Mouse (Mus musculus) kidney, postnatal 4 days (tissue): ENCODE data around the gene Slco3a1.
A peak's percentile ranks its signal among the peaks of the same experiment; 100 is the strongest.

ENCODE experiments used
- DNase-seq, 2 experiments: peaks; one replicate each; pipeline ENCODE4 v3.0.0; 2021; ENCODE audit warnings: mixed read lengths in 2 of 2

Gene Slco3a1

DNA sequence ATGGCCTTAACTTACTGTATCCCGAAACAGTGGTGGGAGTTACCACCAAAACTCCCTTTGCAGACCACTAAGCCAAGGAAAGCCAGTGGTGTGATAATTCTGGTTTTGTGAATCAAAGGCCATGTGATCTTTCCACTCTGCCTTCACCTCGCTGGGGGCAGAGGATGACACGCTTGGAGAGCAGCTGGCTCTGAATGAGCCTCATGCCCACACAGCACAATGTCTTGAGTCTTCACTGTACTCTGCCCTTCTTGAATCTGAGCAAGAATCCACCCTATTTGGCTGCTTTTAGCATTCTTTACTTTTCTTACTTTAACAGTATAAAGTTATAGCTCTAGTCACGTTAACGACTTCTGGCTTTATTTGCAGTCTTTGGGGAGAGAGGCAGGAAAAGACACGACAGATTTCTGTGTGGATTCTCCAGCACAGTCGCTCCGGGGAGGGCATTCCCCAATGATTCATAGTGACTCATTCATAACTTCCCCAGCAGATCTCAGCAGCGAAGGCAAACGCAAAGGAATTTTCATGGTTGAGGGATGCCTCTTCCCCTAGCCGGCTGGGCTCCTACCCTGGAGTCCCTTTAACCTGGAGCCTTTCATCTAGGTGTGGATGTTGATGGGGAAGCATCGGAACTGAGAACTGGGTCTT is 178.1 kb downstream of the Slco3a1 start:
- peak; percentile 49 to 58 for DNase-seq

DNA sequence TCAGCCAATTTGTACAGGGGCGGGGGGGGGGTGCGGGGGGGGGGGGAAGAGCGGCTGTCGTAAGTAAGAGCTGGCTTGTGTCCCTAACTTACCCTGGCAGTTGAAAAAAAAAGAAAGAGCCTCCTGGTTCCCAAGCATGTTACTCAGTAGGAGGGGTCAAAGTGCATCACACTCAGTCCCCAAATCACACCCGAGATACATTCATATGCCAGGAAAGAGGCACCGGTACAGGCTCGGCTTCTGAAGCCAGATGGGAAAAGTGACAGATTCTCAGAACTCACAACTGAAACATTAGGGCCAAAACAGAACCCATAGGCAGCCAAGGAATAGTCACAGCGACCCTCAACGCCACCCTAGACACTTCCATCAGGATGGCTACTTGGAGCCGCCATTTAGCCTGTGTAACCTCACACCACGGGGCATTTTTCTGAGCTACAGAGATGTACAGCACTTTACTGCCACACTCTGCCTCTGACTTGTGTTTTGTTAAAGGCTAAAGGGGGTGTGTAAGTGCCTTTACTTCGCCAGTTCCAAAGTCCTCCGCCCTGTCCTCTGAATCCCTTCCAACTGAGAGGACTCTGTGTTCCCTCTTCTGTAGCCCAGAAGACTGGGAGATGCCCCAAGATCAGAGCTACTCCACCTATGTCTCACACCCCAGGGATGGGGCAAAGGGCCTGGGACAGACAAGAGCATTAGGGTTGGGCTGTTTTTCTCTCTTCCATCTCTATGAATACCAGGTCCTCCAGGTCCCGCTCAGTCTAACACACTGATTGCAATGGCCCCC is 179.2 kb downstream of the Slco3a1 start:
- DNase-seq, result no peak

DNA sequence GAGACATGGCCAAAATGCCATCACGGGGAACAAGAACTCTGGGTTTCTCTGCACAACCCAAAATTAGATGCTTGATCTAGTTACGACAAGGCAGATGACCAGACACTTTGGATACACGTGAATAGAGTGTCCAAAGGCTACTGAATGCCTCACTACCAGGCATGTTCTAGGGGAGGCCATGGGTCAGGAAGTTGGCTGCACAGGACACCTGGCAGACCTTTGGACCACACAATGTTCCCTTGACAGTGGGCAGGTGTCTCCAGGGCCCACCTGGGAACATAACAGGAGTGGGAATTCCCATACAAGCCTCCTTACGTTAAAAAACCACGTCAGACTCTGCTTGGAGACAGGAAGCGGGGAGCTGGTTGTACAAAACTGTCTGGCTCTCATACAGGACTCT is 181.5 kb downstream of the Slco3a1 start:
- DNase-seq, result no peak

DNA sequence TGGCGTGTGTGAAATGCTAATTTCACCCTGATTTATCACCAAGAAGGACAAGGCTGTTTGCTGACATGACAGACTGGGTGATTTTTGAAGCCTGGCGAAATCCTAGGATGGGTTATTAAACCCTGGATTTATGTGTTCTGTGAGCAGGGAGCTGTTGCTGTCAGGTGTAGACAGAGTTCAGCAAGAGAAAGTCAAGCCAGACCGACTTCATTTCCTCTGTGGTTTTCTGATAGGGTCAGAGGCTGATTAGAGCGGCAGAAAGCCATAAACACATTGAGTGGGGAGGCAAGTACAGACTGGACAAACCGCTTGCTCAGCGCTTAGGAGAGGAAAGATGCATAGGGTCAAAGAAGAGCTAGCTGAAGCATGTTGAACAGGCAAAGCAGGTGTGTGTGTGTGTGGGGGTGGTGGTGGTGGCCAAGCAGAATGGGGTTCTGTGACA is 182.4 kb downstream of the Slco3a1 start:
- DNase-seq, result peak; percentile 30 to 49

DNA sequence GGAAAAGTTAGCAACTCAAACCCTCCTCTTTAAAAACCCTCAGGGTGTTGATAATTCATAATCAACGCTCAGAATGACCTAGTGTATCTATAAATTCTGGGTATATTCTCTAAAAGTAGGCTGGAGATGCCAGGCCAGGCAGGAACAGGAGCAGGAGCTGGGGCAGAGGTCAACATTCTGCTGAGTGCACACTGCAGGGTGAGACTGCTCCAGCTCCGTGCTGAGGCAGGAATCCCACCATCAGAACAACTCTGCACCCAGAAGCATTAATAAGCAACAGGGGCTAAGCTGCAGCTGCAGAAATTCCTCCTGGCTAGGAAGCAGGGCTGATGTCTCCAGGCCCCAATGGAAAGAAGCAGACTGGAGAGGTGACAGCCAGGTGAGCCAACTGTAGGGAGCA is 182.9 kb downstream of the Slco3a1 start:
- DNase-seq, result no peak

DNA sequence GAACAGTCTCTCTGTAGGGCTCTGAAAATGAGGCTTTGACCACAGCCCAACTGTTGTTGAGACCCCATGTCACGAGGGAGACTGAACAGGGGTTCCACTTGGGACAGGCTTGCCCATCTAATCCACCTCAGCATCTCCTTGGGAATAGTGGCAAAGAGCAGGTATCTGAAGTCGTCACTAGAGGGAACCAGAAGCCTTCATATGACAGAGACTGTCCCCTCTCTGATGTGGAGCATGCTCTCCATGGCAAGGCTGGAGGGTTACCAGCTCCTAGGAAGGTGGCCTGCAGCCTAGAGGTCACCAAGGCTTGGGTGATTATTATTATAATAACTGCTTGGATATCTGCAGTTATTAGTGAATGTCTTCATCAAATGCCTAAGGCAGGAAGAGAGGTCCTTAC is 183.4 kb downstream of the Slco3a1 start:
- DNase-seq, result peak; percentile 33 to 50

DNA sequence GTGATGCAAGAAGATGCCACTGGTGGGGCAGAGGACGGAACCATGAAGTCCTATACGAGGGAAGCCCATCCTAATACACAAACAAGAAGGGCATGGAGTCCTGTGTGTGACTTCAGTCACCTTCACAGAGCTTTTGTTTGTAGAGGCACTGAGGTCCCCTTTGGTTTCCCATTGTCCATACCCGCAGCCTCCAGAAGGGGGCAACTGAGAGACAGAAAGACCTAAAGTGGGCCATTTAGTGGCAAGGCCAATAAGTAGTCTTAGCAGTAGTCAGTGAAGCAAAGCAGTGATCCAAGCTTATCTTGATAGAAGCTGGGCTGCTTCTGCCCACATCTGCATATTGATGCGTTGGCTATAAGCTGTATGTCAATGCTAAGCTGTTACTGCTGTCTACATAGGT is 184.9 kb downstream of the Slco3a1 start:
- peak; percentile 72 to 75 for DNase-seq

DNA sequence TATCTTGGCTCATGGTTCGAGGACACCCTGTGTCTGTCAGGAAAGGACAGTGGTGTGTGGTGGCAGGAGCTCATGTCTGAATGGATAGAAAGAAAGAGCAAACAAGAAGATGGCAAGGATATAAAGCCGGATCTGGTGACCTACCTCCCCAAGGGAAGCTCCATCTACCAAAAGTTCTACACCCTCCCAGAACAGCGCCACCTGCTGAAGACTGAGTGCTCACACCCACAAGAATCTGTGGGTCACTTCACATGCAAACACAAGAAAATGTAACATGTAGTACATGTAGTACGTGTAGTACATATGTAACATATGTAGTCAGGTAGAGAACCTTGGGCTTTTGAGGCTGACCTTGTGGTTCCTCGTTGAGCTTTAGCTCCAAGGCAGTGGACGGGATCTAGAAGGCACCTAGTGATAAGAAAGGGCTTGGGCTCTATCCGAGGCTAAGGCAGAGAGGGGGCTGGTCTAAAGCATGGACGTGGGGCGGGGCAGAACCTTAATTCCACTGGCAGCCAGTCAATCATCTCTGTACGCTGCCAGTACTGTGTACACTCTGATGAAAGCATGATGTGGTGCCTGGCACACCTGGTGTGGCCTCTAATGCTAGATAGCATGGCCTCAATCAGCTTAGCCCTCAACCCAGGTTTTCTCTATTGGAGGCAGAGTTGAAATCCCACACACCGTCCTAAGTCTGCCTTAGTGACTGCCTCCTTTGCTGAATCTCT is 186.2 kb downstream of the Slco3a1 start:
- DNase-seq, result no peak

DNA sequence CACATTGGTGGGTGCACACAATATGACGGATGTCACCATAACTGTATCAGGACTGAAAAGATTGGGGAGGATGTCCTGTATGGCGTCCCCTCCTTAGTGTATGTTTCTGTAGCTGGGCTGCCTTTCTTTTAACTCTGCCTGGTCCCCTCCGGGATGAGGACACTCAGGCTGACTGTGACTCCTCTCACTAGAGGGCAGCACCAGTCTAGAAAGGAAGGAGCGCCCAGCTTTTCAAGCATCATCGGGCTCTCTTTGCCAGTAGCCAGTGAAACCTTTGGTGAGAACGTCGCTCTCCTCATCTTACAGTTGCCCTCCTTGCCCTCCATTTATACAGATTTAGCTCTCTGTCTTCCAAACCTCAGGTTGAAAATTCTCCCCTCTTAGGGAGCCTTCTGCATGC is 187.2 kb downstream of the Slco3a1 start:
- DNase-seq, result peak; percentile 70 to 78

DNA sequence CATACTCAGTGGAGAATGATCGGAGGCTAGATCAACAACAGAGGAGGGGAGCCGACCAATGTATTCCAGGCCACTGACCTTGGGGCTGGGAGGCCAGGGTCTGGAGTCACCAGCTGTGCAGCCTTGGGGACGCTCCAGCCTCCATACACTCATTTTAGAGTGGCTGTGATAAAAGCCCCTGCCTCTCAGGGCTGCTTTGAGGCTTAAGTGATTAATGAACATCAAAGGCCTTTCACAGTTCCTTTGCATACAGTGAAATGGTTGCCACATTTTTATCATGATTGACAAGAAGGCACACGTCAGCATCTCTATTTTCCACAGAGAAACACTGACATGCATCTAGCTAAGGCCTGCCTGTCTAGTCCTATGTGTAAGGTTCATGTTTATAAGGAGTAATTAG is 189.0 kb downstream of the Slco3a1 start:
- no peak for DNase-seq

DNA sequence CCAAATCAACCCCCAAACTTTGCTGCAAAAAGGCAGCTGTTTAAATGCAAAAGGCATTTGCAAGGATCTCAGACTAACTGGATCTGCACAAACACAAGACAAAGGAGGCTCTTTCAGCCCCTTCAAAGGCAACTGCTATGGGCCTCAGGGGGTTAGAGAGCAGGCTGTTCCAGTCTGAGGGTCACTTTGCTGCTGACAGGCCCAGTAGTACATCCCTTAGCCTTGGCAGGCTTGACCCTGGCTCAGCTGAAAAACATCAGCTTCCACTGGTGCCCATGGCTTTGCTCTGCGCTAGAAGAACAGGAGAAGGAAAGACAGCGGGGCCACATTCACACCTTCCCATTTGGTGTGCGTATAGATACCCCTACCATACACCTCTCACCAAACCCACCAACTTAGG is 189.6 kb downstream of the Slco3a1 start:
- no peak for DNase-seq

DNA sequence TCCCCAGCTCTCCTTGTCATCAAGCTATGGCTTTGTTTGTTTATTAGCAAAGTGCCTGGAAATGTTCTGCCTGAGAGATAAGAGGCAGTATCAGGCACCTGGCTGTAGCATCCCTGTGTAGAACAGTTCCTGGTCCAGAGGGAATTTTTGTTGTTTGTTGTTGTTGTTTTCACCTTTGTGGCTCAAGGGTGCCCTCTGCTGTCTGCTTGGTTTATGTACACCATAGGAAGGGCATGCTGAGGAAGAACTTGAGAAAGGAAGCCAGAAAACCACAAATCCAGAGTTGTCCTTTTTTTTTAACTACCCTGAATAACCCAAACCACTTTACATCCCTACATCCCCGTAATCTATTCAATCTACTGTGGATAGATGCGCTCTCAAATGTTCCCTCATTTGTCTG is 191.1 kb downstream of the Slco3a1 start:
- peak in 1 of 2 experiments; percentile 40 for DNase-seq

DNA sequence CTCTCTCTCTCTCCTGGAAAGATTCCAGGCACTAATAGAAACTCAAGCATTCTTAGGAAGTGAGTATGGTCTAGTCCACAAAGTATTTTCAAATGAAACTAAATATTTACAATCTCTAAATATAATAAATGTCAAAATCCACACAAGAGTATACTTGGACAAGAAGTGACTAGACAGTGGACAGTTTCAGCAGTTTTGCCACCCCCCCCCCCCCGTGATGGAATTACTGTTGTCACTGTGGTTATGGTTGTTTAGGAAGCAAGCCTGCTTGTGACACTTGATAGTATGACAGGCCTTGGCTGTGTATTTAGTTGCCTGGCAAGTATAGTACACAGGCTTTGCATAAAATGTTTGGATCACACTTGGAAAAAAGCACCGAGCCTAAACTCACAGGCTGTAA is 192.9 kb downstream of the Slco3a1 start:
- no peak for DNase-seq

DNA sequence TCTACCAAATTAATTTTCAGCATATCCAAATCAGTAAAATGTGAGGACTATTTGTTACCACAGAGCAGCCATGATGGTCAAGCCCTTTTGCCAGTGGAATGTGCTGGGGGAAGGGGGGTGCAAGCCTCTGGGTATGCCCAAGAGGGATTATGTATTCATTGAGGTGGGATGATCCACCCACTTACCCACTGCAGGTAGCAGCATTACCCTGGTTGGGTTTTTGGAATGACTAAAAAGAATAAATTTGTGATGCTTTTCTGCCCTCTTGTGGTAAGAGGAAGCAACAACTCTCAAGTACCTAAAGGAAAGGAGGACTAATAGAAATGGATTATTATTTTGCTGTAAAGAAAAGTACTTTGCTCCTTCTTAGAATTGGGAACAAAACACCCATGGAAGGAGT is 197.6 kb downstream of the Slco3a1 start:
- no peak for DNase-seq

DNA sequence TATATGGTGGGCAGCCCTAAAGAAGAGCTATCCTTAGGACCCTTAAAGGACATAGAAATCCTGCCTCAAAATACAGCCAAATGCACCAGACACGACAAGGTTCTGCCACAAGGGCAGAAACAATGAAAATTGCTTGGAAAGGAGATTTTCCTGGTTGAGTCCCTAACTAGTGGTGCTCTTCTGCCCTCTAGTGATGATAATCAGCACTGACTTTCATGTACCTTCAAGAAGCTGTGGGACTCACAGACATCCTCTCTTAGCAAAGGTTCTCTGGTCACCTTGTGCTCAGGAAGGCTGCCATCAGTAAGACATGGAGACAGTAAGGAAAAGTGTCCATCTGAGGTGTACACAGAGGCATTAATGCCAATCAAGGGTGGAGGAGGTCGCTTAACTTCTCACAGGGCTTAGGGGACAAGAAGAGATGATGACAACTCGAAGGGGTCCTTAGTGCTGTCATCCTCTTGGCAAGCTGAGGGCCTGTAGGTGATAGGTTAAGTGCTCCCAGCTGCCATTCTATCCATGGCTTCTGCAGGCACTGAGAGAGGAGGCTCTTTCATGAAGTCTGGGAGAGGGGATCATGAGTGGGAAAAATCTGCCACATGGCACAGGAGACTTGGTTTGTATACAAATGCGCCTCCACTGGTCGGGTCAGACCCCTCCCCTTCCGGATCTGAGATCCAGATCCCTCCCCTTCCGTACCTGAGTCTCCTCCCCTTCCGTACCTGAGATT is 199.9 kb downstream of the Slco3a1 start:
- peak; percentile 29 to 43 for DNase-seq

DNA sequence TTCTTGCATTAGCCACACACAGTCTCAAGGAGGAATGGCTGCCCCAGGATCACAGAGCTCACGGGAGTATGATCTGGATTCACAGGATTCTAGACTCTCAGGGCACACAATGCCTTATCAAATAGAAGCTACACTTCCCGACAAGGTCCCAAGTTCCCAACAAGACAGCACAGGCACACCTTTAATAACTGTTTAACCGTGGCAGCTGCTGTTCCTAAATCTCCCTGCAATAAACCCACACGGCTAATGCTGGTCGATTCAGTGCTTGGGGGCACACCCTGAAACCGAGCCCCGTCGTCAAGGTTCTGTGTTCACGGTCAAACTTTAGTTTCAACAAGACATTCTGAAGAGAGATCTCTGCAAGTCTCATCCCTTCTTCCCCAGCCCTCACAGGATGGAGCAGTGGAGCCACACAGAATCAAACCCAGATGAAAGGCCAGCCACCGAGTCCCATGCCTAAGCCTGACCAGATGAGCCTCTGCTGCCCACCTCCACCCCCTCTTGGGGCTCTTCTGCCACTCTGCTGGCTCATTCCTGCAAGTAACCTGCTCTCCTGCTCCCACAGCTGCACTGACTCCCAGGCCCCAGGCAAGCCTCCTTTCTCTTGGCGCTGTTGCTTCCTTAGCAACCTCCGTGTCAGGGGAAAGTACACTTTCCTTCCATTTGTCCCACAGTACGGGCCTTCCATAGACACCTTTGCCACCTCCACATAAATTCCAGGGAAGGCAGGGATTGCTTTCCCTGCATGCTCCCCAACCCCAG is 200.7 kb downstream of the Slco3a1 start:
- no peak for DNase-seq

DNA sequence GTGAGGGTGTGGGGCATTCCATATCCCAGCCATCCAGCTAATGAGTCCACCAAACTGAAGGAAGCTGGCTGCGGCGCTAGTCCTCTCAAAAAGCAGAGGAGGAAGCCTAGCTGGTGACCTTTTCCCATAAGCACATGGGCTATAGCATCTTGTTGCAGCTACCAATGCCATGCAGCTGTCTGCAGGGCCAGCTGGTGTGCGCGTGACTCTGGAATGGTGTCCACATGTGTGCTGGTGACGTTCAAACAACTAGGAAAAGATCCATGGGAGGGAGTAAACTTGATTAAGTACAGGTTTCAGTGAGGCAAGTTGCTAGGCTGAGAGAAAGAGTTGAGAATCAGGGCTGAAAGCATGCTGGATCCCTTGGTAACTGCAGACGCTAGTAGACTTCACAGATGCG is 201.3 kb downstream of the Slco3a1 start:
- DNase-seq, result no peak

DNA sequence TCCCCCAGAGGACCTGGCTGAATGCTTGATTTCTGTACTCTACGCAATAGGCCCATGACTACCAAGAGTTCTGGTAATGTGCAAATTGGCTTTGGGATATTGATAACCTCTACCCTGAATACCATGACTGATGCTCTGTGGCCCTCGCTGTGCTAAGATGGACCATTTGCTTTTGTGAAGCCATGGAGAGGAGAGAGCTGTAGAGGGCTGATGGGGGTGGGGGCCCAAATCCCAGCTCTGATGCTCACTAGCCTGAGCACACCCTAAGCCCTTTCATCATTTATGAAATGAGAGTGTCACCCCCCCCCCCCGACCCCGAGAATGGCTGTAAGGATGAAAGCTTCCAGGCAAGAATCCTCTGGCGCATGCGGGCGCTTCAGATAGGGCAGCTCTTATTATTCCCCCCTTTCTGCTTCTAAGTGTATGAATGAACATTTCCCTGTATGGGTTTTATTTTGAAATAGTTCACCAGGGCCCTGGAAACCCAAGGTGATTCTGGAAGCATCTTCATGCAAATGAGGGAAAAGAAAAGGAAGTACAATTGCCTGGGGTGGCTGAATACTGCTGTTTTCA is 206.2 kb downstream of the Slco3a1 start:
- no peak for DNase-seq

DNA sequence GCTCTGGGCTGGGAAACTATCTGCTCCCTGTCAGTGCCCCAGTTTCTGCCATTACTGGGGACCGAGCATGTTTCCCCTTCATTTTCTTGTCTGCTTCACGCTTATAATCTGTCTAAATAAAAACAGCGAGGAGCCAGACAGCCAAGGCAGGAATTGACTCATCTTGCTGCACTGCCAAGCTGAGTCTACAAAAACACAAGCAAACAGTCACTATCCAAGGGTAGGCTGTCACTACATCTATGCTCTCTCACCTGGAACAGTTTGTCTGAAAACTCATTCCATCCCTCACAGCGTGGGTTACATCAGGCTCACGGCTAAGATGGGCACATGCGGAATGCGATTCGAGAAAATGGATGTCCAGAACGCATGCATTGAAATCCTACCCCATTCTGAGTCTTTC is 207.6 kb downstream of the Slco3a1 start:
- no peak for DNase-seq

DNA sequence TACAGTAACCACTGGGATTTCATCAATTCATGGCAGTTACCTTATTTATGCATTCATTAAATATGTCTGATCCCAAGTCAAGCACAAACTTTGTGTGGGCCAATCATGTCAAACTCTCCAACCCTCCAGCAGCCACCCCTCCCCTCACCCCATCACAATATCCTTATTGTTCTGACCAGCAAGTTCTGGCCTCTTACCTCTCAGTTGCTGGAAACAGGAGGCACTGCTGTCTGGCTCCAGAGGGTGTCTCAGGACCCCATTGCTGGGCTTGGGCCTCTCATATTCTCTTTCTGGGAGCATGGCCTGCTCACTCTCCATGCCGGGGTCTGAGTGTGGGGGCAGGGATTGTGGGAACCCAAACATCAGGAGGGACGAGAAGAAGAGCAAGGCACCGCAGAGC is 208.1 kb downstream of the Slco3a1 start:
- no peak for DNase-seq

DNA sequence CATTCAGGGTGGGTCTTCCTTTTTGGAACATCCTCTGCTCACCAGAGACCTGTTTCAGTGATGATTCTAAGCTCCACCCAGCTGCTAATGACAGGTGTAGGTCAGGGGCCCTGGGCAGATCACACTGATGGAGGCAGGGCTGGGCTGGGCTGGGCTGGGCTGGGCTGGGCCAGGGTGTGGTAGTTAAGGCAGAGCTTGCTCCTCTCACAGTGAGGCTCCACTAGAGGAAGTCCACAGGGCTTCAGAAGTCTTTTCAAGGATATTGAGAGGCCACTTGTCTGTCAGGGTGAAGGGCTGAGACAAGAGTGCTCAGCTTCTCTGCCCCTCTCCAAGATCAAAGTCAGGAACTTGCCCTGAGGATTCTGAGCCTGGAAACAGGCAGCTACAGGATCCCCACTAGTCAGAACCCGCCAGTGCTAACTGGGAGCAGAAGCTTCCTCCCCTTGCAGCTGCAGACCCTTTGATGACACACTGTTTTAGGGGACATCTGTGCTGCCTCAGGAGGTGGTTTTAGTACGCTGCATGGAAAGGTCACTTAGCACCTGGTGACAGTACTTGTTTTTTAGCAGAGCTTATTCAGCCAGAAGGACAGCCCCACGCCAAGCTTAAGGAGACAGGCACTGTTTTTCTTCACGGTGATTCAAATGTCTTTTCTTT is 213.3 kb downstream of the Slco3a1 start:
- no peak for DNase-seq
